Mouse (Mus musculus) B cell, adult 62 days (primary cell): ENCODE measurements around the gene Mrgprx1. TPM values are rescaled to one million over a fixed set of nuclear protein-coding genes. Genes with fewer than 3 reads are reported as not detected.

Experiments used
- total RNA-seq: library from RNA; stranded (reverse); gene quantifications from 4 replicates; pipeline ENCODE4 v1.2.4, GENCODE M21; 2023

The Mrgprx1 gene
- not detected in 4 replicates for total RNA-seq

DNA sequence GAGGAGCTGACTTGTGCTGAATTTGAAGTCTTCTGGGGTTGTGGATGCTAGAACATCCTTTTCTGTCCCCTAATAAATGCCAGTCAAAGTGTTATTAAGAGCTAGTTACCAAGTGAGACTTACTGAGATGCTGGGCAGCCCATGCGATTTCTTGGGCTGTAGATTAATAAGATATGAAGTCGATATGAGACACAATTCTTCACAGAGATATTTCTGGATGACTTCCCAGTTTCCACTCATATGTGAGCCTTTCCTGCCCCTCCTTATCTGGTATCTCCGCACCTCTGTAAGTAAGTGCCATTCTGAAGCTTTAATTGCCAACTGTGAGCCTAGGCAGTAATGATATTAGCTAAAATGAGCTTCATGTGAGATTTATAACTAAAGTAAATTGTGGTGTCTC lies at the start of gene Mrgprx1:
Gene Mrgprx1, minus strand, starts transcription at position 101 of the 400 bp plus-strand sequence.

DNA sequence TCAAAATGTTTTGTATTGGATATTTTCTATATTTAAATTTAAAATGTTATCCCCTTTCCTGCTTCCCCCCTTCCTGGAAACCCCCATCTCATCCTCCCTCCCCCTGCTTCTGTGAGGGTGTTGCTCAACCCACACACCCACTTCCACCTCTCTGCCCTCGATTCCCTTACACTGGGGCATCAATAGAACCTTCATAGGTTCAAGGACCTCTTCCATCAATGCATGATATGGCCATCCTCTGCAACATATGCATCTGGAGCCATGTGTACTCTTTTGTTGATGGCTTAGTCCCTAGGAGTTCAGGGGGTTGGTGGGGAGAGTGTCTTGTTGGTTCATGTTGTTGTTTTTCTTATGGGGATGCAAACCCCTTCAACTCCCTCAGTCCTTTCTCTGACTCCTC lies 45.4 kb downstream of the Mrgprx1 start, which contains the start of gene Mrgpra4:
Gene Mrgpra4, minus strand, starts transcription at position 101 of the 400 bp plus-strand sequence.

Other genes starting within 250 kb of the Mrgprx1 start
- not detected in 4 replicates for gene Mrgpra4, start 45.5 kb downstream of the Mrgprx1 start, total RNA-seq
- gene Mrgprb5, start 141.4 kb upstream of the Mrgprx1 start, total RNA-seq, result not detected in 4 replicates
- not detected in 4 replicates for gene Mrgprb4, start 171.7 kb upstream of the Mrgprx1 start, total RNA-seq